Mouse (Mus musculus) lung, adult 2 months (tissue): Measurements from ENCODE around the gene Gm20388.

ENCODE experiments used
- CTCF ChIP-seq: fragments of 200-500 bp; IDR thresholded peaks from 2 replicates; pipeline ENCODE4 v1.5.1; 2011; ENCODE audit warnings: mild to moderate bottlenecking, low read length, control low read depth; ENCODE audit not compliant: insufficient read depth
- POLR2A ChIP-seq: fragments of 200-500 bp; IDR thresholded peaks from 2 replicates; pipeline ENCODE4 v1.6.1; 2011; ENCODE audit warnings: low read depth, mild to moderate bottlenecking, control low read depth, low read length, borderline replicate concordance; ENCODE audit errors: extremely low read depth

- TF ChIP-seq CTCF (no peak), POLR2A (no peak)
Measured at GRCm38 (mm10) chr8:120511737-120512136, 601.1 kb downstream of the Gm20388 start.
